Mouse (Mus musculus): ENCODE results near the gene Grasp.

- TF ChIP-seq CTCF (IDR thresholded peaks at IDR 0.05; ENCODE audit: low read depth, low read length), result no peak
- TF ChIP-seq GATA1 (IDR thresholded peaks at IDR 0.05; ENCODE audit: borderline replicate concordance, low read length), result no peak
- no peak for TF ChIP-seq POLR2AphosphoS5 (IDR thresholded peaks at IDR 0.05; ENCODE audit: insufficient replicate concordance, low read depth, low read length)
Observed at GRCm38 (mm10) chr15:101241236-101241635, 17.2 kb downstream of the Grasp start.
